Mouse (Mus musculus) embryonic fibroblast, embryonic 13.5 days (primary cell): ENCODE measurements around the gene Fam120a.

Experiments
- CTCF ChIP-seq: IDR thresholded peaks from 2 replicates; pipeline ENCODE4 v1.5.1; 2011; ENCODE audit warnings: mild to moderate bottlenecking, control low read depth, low read length, moderate library complexity, borderline replicate concordance; ENCODE audit not compliant: insufficient read depth
- POLR2A ChIP-seq: IDR thresholded peaks from 2 replicates; pipeline ENCODE4 v1.6.1; 2011; ENCODE audit warnings: low read depth, mild to moderate bottlenecking, control low read depth, low read length, moderate library complexity

DNA sequence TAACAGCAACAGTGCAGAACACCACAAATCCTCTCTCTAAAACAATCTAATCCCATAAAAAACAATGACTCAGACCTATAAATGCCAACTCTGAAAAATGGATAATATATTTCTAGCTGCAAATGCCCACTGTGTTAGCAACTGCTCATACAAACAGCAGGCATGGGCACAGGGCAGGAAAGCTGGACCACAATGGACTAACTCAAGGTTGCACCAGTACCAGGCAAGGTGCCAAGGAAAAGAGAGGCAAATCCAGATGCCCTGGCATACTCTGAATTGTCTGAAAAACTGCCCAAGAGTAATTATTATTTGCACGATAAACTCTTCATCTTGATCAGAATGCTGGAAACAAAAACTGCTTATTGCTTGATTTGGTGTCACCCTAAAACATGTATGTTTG lies 54.1 kb downstream of the Fam120a start:
- TF ChIP-seq CTCF, result no peak
- TF ChIP-seq POLR2A, result no peak
